Mouse (Mus musculus) myocyte (in vitro differentiated cells): ENCODE measurements around the gene Xylt1.

Experiments used
- CEBPB ChIP-seq: IDR thresholded peaks from 2 replicates; pipeline ENCODE4 v1.6.1; 2011; ENCODE audit warnings: mild to moderate bottlenecking, moderate library complexity; ENCODE audit not compliant: poor library complexity, insufficient read depth, severe bottlenecking
- E2F4 ChIP-seq: IDR thresholded peaks from one replicate; pipeline ENCODE4 v1.6.1; 2011; ENCODE audit warnings: mild to moderate bottlenecking, control low read depth, moderate library complexity; ENCODE audit not compliant: insufficient read depth
- MAX ChIP-seq: IDR thresholded peaks from one replicate; pipeline ENCODE4 v1.6.1; 2011; ENCODE audit warnings: low read depth, mild to moderate bottlenecking, control low read depth
- MYOD1 ChIP-seq, 3 experiments: IDR thresholded peaks; one replicate each; pipeline ENCODE4 v1.6.1; 2011; ENCODE audit warnings: control low read depth in 2 of 3, low read depth in 2 of 3, mild to moderate bottlenecking in 2 of 3, moderate library complexity in 1 of 3; ENCODE audit not compliant: insufficient read length in 2 of 3, control insufficient read depth in 1 of 3
- MYOG ChIP-seq, 3 experiments: IDR thresholded peaks; one replicate each; pipeline ENCODE4 v1.6.1; 2011; ENCODE audit warnings: control low read depth in 2 of 3, low read depth in 2 of 3, mild to moderate bottlenecking in 2 of 3; ENCODE audit not compliant: insufficient read length in 2 of 3, control insufficient read depth in 1 of 3, insufficient read depth in 1 of 3
- POLR2A ChIP-seq: IDR thresholded peaks from one replicate; pipeline ENCODE4 v1.6.1; 2011; ENCODE audit warnings: low read depth, mild to moderate bottlenecking, control low read depth, moderate library complexity; ENCODE audit not compliant: insufficient read length
- POLR2AphosphoS2 ChIP-seq: IDR thresholded peaks from one replicate; pipeline ENCODE4 v1.6.1; 2011; ENCODE audit warnings: low read depth, control low read depth; ENCODE audit not compliant: insufficient read length
- SRF ChIP-seq: IDR thresholded peaks from one replicate; pipeline ENCODE4 v1.6.1; 2011; ENCODE audit warnings: low read depth; ENCODE audit not compliant: control insufficient read depth, insufficient read length
- TCF12 ChIP-seq: IDR thresholded peaks from one replicate; pipeline ENCODE4 v1.6.1; 2011; ENCODE audit warnings: mild to moderate bottlenecking, control low read depth; ENCODE audit not compliant: poor library complexity, insufficient read depth, severe bottlenecking
- USF1 ChIP-seq: IDR thresholded peaks from one replicate; pipeline ENCODE4 v1.6.1; 2011; ENCODE audit warnings: low read depth, mild to moderate bottlenecking, control low read depth, moderate library complexity

GRCm38 (mm10) chr7:117521369-117521768, 140.6 kb downstream of the Xylt1 start:
- TF ChIP-seq TCF12 (no peak), POLR2A (no peak), USF1 (no peak), MAX (no peak), POLR2AphosphoS2 (no peak), E2F4 (no peak), MYOD1 (IDR thresholded peaks at IDR 0.05; ENCODE audit: control insufficient read depth in 1 of 3, insufficient read length in 2 of 3, low read depth in 2 of 3) (no peak), SRF (no peak), MYOG (IDR thresholded peaks at IDR 0.05; ENCODE audit: control insufficient read depth in 1 of 3, insufficient read depth in 1 of 3, insufficient read length in 2 of 3, low read depth in 2 of 3) (no peak), CEBPB (no peak)
